12 mouse cellular contexts compared by ENCODE assay signal in genomic region chr6:115990056-115990455, GRCm38 (mm10). TPM values are rescaled to one million over a fixed set of nuclear protein-coding genes. Genes with fewer than 3 reads are reported as not detected.
DNase-seq lines count a peak whose midpoint lies in the region; ATAC-seq lines count a peak whose summit lies in the region.
"Had no signal": no experiment of that assay in that cellular context is flagged by ENCODE, and none has a peak within 500 bp of the region (broad histone marks: within the 10 kb centered on the region; RNA-seq: fewer than 3 reads in every experiment).

No protein-coding gene starts in this region.

- no peaks in the 10 kb centered on the region for H3K36me3 ChIP-seq in heart, embryonic 14.5 days (ENCODE audit: control insufficient read depth, insufficient read depth, low read length)
- H3K36me3 ChIP-seq in midbrain, embryonic 10.5 days = no peaks in the 10 kb centered on the region
- H3K36me3 ChIP-seq in midbrain, embryonic 13.5 days = no peaks in the 10 kb centered on the region
- H3K36me3 ChIP-seq in intestine, embryonic 15.5 days = no peaks in the 10 kb centered on the region
- no peaks in the 10 kb centered on the region for H3K36me3 ChIP-seq in stomach, embryonic 16.5 days (ENCODE audit: control insufficient read depth, insufficient read depth, low read length)

- H3K4me2 ChIP-seq in heart, embryonic 14.5 days (ENCODE audit: low read length) = peak overlapping the region; percentile 76
- H3K4me2 ChIP-seq in midbrain, embryonic 13.5 days (replicated peaks) = no peak overlapping the region
- H3K4me2 ChIP-seq in intestine, embryonic 15.5 days (replicated peaks) = peak overlapping the region; percentile 33; the same call in 1 of the 2 replicates
- H3K4me2 ChIP-seq in stomach, embryonic 16.5 days (ENCODE audit: low read depth, low read length) = peak overlapping the region; percentile 84

- 56% methylated on average over 3 of the region's 3 CpGs for WGBS in heart, embryonic 14.5 days
- WGBS in midbrain, embryonic 10.5 days = 87% methylated on average over 3 of the region's 3 CpGs
- WGBS in midbrain, embryonic 13.5 days = 91% methylated on average over 3 of the region's 3 CpGs
- 83% methylated on average over 3 of the region's 3 CpGs for WGBS in intestine, embryonic 15.5 days
- WGBS in stomach, embryonic 16.5 days = 85% methylated on average over 3 of the region's 3 CpGs

- H3K27ac ChIP-seq in heart, embryonic 14.5 days (replicated peaks in 1 of 2; ENCODE audit: control insufficient read depth in 1 of 2, insufficient read depth in 1 of 2, low read depth in 2 of 2, low read length in 2 of 2) = no peak overlapping the region
- no peak overlapping the region for H3K27ac ChIP-seq in midbrain, embryonic 10.5 days (replicated peaks)
- no peak overlapping the region for H3K27ac ChIP-seq in midbrain, embryonic 13.5 days
- H3K27ac ChIP-seq in intestine, embryonic 15.5 days = no peak overlapping the region
- no peak overlapping the region for H3K27ac ChIP-seq in stomach, embryonic 16.5 days (ENCODE audit: low read length)

- H3K4me3 ChIP-seq in heart, embryonic 14.5 days (ENCODE audit: control insufficient read depth in 1 of 2, insufficient read depth in 1 of 2, low read depth in 1 of 2, low read length in 2 of 2) = peak overlapping the region; percentile 47 to 58
- 0 out of 2 replicates have a peak overlapping the region, but pooled peaks have one; percentile 9 for H3K4me3 ChIP-seq in midbrain, embryonic 10.5 days
- H3K4me3 ChIP-seq in midbrain, embryonic 13.5 days (replicated peaks) = no peak overlapping the region
- no peak overlapping the region for H3K4me3 ChIP-seq in intestine, embryonic 15.5 days (replicated peaks)
- H3K4me3 ChIP-seq in stomach, embryonic 16.5 days (replicated peaks; ENCODE audit: low read length) = peak overlapping the region; percentile 70

- peaks cover 10% of the 10 kb centered on the region for H3K9me3 ChIP-seq in heart, embryonic 14.5 days (ENCODE audit: control insufficient read depth, low read length)
- no peaks in the 10 kb centered on the region for H3K9me3 ChIP-seq in midbrain, embryonic 10.5 days (replicated peaks)
- H3K9me3 ChIP-seq in midbrain, embryonic 13.5 days = no peaks in the 10 kb centered on the region
- H3K9me3 ChIP-seq in intestine, embryonic 15.5 days = no peaks in the 10 kb centered on the region
- H3K9me3 ChIP-seq in stomach, embryonic 16.5 days (replicated peaks; ENCODE audit: control insufficient read depth, low read length) = no peaks in the 10 kb centered on the region

- DNase-seq in heart, adult 9 months (ENCODE audit: low spot score in 2 of 2) = no peak
- DNase-seq in midbrain, embryonic 10.5 days (ENCODE audit: low spot score) = no peak
- DNase-seq in B cell, adult 2 months = no peak
- no peak for DNase-seq in cerebellum, postnatal 14 days
- DNase-seq: cerebellum, adult 9-11 months; gastrocnemius, postnatal 25 days; midbrain, embryonic 14.5 days had no signal

- no peak for ATAC-seq in heart, embryonic 14.5 days (ENCODE audit: insufficient number of reproducible peaks, insufficient read depth, low FRiP score, low read depth)
- no peak for ATAC-seq in midbrain, embryonic 13.5 days
- ATAC-seq in intestine, embryonic 15.5 days = no peak
- no peak for ATAC-seq in stomach, embryonic 16.5 days (ENCODE audit: insufficient read depth, low FRiP score)

- peaks cover 19 to 32% of the 10 kb centered on the region in 2 experiments; a peak in 3 of 4 replicates for H3K4me1 ChIP-seq in heart, embryonic 14.5 days (ENCODE audit: control insufficient read depth in 2 of 2, insufficient read depth in 2 of 2, low read length in 2 of 2)
- H3K4me1 ChIP-seq in midbrain, embryonic 10.5 days = peaks cover 59% of the 10 kb centered on the region
- H3K4me1 ChIP-seq in midbrain, embryonic 13.5 days (replicated peaks) = peaks cover 55% of the 10 kb centered on the region
- H3K4me1 ChIP-seq in intestine, embryonic 15.5 days (replicated peaks) = peaks cover 57% of the 10 kb centered on the region
- H3K4me1 ChIP-seq in stomach, embryonic 16.5 days (ENCODE audit: control insufficient read depth, insufficient read depth, low read length) = peaks cover 61% of the 10 kb centered on the region

- peak overlapping the region; percentile 80 for H3K9ac ChIP-seq in heart, embryonic 14.5 days (ENCODE audit: low read length)
- H3K9ac ChIP-seq in midbrain, embryonic 13.5 days (replicated peaks) = no peak overlapping the region
- no peak overlapping the region for H3K9ac ChIP-seq in intestine, embryonic 15.5 days
- peak overlapping the region; percentile 35 for H3K9ac ChIP-seq in stomach, embryonic 16.5 days (ENCODE audit: low read length)

- peaks cover 25% of the 10 kb centered on the region for H3K27me3 ChIP-seq in heart, embryonic 14.5 days (ENCODE audit: control insufficient read depth, insufficient read depth, low read length)
- peaks cover 82% of the 10 kb centered on the region for H3K27me3 ChIP-seq in midbrain, embryonic 10.5 days (ENCODE audit: low read depth, poor library complexity, severe bottlenecking)
- H3K27me3 ChIP-seq in midbrain, embryonic 13.5 days = peaks cover 67% of the 10 kb centered on the region
- H3K27me3 ChIP-seq in intestine, embryonic 15.5 days (replicated peaks) = peaks cover 30% of the 10 kb centered on the region
- H3K27me3 ChIP-seq in stomach, embryonic 16.5 days (ENCODE audit: control insufficient read depth, insufficient read depth, low read length) = peaks cover 8% of the 10 kb centered on the region

RNA-seq across cellular contexts. Expression of gene Plxnd1, which starts 4.7 kb away (rescaled TPM):
- 58.8 and 68.9 TPM in 2 replicates for polyA plus RNA-seq in heart, embryonic 14.5 days (2014; fragmentation: Nextera tagmentation; extraction: Ambion mirVana)
- 18.1 and 18.9 TPM in 2 replicates for polyA plus RNA-seq in midbrain, embryonic 10.5 days (2016; fragmentation: Nextera tagmentation; extraction: Ambion mirVana)
- 6.5 and 8.2 TPM in 2 replicates for polyA plus RNA-seq in midbrain, embryonic 13.5 days (2015; fragmentation: Nextera tagmentation; extraction: Ambion mirVana)
- polyA plus RNA-seq in intestine, embryonic 15.5 days (2015; fragmentation: Nextera tagmentation; extraction: Ambion mirVana) = 26.6 and 28.9 TPM in 2 replicates
- 27.7 and 28.5 TPM in 2 replicates for polyA plus RNA-seq in stomach, embryonic 16.5 days (2015; fragmentation: Nextera tagmentation; extraction: Ambion mirVana)

RNA-seq across cellular contexts. Expression of gene H1foo, which starts 45.3 kb away (rescaled TPM):
- polyA plus RNA-seq in heart, embryonic 14.5 days (2014; fragmentation: Nextera tagmentation; extraction: Ambion mirVana) = not detected in 2 replicates
- polyA plus RNA-seq in midbrain, embryonic 10.5 days (2016; fragmentation: Nextera tagmentation; extraction: Ambion mirVana) = not detected in 2 replicates
- not detected in 2 replicates for polyA plus RNA-seq in midbrain, embryonic 13.5 days (2015; fragmentation: Nextera tagmentation; extraction: Ambion mirVana)
- not detected in 2 replicates for polyA plus RNA-seq in intestine, embryonic 15.5 days (2015; fragmentation: Nextera tagmentation; extraction: Ambion mirVana)
- polyA plus RNA-seq in stomach, embryonic 16.5 days (2015; fragmentation: Nextera tagmentation; extraction: Ambion mirVana) = not detected in 2 replicates
- polyA plus RNA-seq: midbrain, embryonic 14.5 days; small intestine, adult 2 months had no signal

RNA-seq across cellular contexts. Expression of gene Rho, which starts 58.5 kb away (rescaled TPM):
- polyA plus RNA-seq in heart, embryonic 14.5 days (2014; fragmentation: Nextera tagmentation; extraction: Ambion mirVana) = 0.07 TPM in 1 of 2 replicates, not detected in the other
- 0.17 and 0.20 TPM in 2 replicates for polyA plus RNA-seq in midbrain, embryonic 10.5 days (2016; fragmentation: Nextera tagmentation; extraction: Ambion mirVana)
- 0.05 and 0.21 TPM in 2 replicates for polyA plus RNA-seq in midbrain, embryonic 13.5 days (2015; fragmentation: Nextera tagmentation; extraction: Ambion mirVana)
- 0.05 TPM in 1 of 2 replicates, not detected in the other for polyA plus RNA-seq in intestine, embryonic 15.5 days (2015; fragmentation: Nextera tagmentation; extraction: Ambion mirVana)
- 0.09 TPM in 2 replicates for polyA plus RNA-seq in stomach, embryonic 16.5 days (2015; fragmentation: Nextera tagmentation; extraction: Ambion mirVana)

Comparison
In these comparisons a context has a peak if more than half of its experiments do, and no peak if none do; other contexts are left out.
1. H3K4me3 ChIP-seq: peak in heart, embryonic 14.5 days (2 of 2), midbrain, embryonic 10.5 days (single experiment) and stomach, embryonic 16.5 days (single experiment); none in midbrain, embryonic 13.5 days (single experiment) and intestine, embryonic 15.5 days (single experiment).
2. H3K9ac ChIP-seq: peak in heart, embryonic 14.5 days (single experiment) and stomach, embryonic 16.5 days (single experiment); none in midbrain, embryonic 13.5 days (single experiment) and intestine, embryonic 15.5 days (single experiment).